Mouse (Mus musculus) neural tube, embryonic 10.5 days (tissue): ENCODE results near the gene Ddx4.

Experiments used
- DNase-seq: peaks from one replicate; pipeline ENCODE4 v3.0.0-alpha.2; 2017; ENCODE audit warnings: low spot score; ENCODE audit errors: extremely low spot score

Ddx4 gene

GRCm38 (mm10) chr13:112652205-112652604, at the start of gene Ddx4:
Gene Ddx4 (minus strand): TSS chr13:112652475.
- DNase-seq, result no peak

GRCm38 (mm10) chr13:112701256-112701655, 49.0 kb upstream of the Ddx4 start:
- DNase-seq, result no peak

- no peak for DNase-seq
These were observed 43.4 kb upstream of the Ddx4 start for GRCm38 (mm10) chr13:112695526-112696240.

GRCm38 (mm10) chr13:112692870-112693553, 40.7 kb upstream of the Ddx4 start:
- DNase-seq, result no peak

GRCm38 (mm10) chr13:112686155-112686554, 33.9 kb upstream of the Ddx4 start:
- no peak for DNase-seq

GRCm38 (mm10) chr13:112683970-112684369, 31.7 kb upstream of the Ddx4 start:
- no peak for DNase-seq

- DNase-seq, result no peak
These were observed 31.0 kb upstream of the Ddx4 start for GRCm38 (mm10) chr13:112683312-112683711.

- no peak for DNase-seq
These were observed 25.9 kb upstream of the Ddx4 start for GRCm38 (mm10) chr13:112678154-112678553.

GRCm38 (mm10) chr13:112673899-112674447, 21.7 kb upstream of the Ddx4 start:
- peak; percentile 37 for DNase-seq

- DNase-seq, result no peak
These were observed 20.5 kb upstream of the Ddx4 start for GRCm38 (mm10) chr13:112672797-112673196.

- no peak for DNase-seq
These were observed 19.4 kb upstream of the Ddx4 start for GRCm38 (mm10) chr13:112671708-112672107.

GRCm38 (mm10) chr13:112667215-112667614, 14.9 kb upstream of the Ddx4 start:
- no peak for DNase-seq

GRCm38 (mm10) chr13:112666433-112667024, 14.3 kb upstream of the Ddx4 start:
- no peak for DNase-seq

GRCm38 (mm10) chr13:112661687-112662086, 9.4 kb upstream of the Ddx4 start:
- DNase-seq, result no peak

GRCm38 (mm10) chr13:112660574-112661381, 8.5 kb upstream of the Ddx4 start, which contains the start of gene Slc38a9:
Gene Slc38a9 (plus strand): TSS chr13:112660751.
- peak; percentile 86 for DNase-seq

GRCm38 (mm10) chr13:112659986-112660573, 7.8 kb upstream of the Ddx4 start:
- no peak for DNase-seq

GRCm38 (mm10) chr13:112651183-112651582, 1.1 kb downstream of the Ddx4 start:
- no peak for DNase-seq

- DNase-seq, result no peak
These were observed 6.6 kb downstream of the Ddx4 start for GRCm38 (mm10) chr13:112645529-112646186.

GRCm38 (mm10) chr13:112644996-112645395, 7.3 kb downstream of the Ddx4 start:
- no peak for DNase-seq

- no peak for DNase-seq
These were observed 9.4 kb downstream of the Ddx4 start for GRCm38 (mm10) chr13:112642897-112643296.
